Mouse (Mus musculus): Measurements from ENCODE around the gene Selenos.

GRCm38 (mm10) chr7:66109855-66110635 lies 30.6 kb downstream of the Selenos start:
- TF ChIP-seq POLR2A (IDR thresholded peaks at IDR 0.05; ENCODE audit: control insufficient read depth, extremely low read depth, insufficient read depth, low read length, poor library complexity) (no peak), CTCF (IDR thresholded peaks at IDR 0.05; ENCODE audit: borderline replicate concordance, control insufficient read depth, extremely low read depth, insufficient read depth, low read length, poor library complexity) (peak; percentile 51; the same call in 1 of the 2 replicates)

All from thymus, adult 2 months (tissue).